Mouse (Mus musculus): Measurements from ENCODE around the gene Dgcr6. TPM values are rescaled to one million over a fixed set of nuclear protein-coding genes. Genes with fewer than 3 reads are reported as not detected.
A peak's percentile ranks its signal among the peaks of the same experiment; 100 is the strongest.

Dgcr6 gene
- polyA plus RNA-seq, 1 experiment, result 110 TPM

- no peak for TF ChIP-seq CTCF (IDR thresholded peaks at IDR 0.05; ENCODE audit: borderline replicate concordance, extremely low read depth, insufficient read depth, insufficient read length)
- DNase-seq (ENCODE audit: low read depth), result no peak
These were observed 7.7 kb upstream of the Dgcr6 start for GRCm38 (mm10) chr16:18044991-18045390.

DNA sequence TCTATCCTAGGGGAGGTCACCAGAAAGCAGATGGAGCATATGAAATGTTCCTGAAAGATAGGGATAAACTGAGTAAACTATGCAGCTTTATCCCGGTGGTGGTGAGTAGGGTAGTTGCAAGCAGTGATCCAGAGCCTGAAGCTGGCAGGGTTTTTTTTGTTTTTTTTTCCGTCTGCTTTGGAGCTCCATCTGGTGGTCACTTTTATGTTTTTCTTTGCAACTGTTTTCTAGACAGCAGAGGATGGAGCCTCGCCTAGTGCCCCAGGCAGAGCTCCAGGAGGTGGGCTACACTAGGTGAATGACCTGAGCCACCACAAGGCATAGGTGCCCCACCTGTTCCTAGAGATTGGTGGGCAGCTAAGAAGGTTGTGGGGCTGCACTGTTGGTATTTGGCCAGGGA, 5.0 kb upstream of the Dgcr6 start:
- TF ChIP-seq POLR2A (IDR thresholded peaks at IDR 0.05; ENCODE audit: borderline replicate concordance, extremely low read depth, insufficient read depth, insufficient read length, poor library complexity, severe bottlenecking), result no peak
- TF ChIP-seq CTCF (IDR thresholded peaks at IDR 0.05; ENCODE audit: borderline replicate concordance, extremely low read depth, insufficient read depth, insufficient read length), result peak; percentile 68
- peak; percentile 79 for DNase-seq (ENCODE audit: low read depth)

DNA sequence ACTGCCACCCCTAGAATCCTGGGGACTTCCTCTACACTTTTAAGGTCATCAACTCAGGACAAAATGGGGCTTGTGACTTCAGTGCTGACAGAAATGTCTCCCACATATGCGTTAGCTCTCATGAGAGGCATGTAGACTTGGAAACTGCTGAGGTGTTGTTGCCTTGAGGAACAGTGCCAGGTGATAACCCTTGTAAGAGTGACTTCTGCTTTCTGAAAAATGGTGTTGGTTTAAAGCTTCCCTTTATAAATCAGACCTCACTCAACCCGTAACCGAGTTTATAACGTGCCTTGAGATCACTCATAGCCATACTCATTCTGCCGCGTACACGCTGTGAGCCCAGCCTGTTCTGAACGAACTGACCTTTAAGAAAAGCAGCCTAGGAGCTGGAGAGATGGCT, 4.6 kb upstream of the Dgcr6 start:
- no peak for DNase-seq (ENCODE audit: low read depth)
- TF ChIP-seq CTCF (IDR thresholded peaks at IDR 0.05; ENCODE audit: borderline replicate concordance, extremely low read depth, insufficient read depth, insufficient read length) (no peak), POLR2A (IDR thresholded peaks at IDR 0.05; ENCODE audit: borderline replicate concordance, extremely low read depth, insufficient read depth, insufficient read length, poor library complexity, severe bottlenecking) (no peak)

GRCm38 (mm10) chr16:18052322-18052721, 338 bp upstream of the Dgcr6 start:
- DNase-seq (ENCODE audit: low read depth), result no peak
- no peak for TF ChIP-seq CTCF (IDR thresholded peaks at IDR 0.05; ENCODE audit: borderline replicate concordance, extremely low read depth, insufficient read depth, insufficient read length)
- no peak for TF ChIP-seq POLR2A (IDR thresholded peaks at IDR 0.05; ENCODE audit: borderline replicate concordance, extremely low read depth, insufficient read depth, insufficient read length, poor library complexity, severe bottlenecking)

- no peak for TF ChIP-seq CTCF (IDR thresholded peaks at IDR 0.05; ENCODE audit: borderline replicate concordance, extremely low read depth, insufficient read depth, insufficient read length)
- no peak for TF ChIP-seq POLR2A (IDR thresholded peaks at IDR 0.05; ENCODE audit: borderline replicate concordance, extremely low read depth, insufficient read depth, insufficient read length, poor library complexity, severe bottlenecking)
- DNase-seq (ENCODE audit: low read depth), result no peak
These were observed 3.6 kb downstream of the Dgcr6 start for GRCm38 (mm10) chr16:18056215-18056614.

- peak; percentile 12 for DNase-seq (ENCODE audit: low read depth)
- TF ChIP-seq POLR2A (IDR thresholded peaks at IDR 0.05; ENCODE audit: borderline replicate concordance, extremely low read depth, insufficient read depth, insufficient read length, poor library complexity, severe bottlenecking) (no peak), CTCF (IDR thresholded peaks at IDR 0.05; ENCODE audit: borderline replicate concordance, extremely low read depth, insufficient read depth, insufficient read length) (no peak)
These were observed 5.7 kb downstream of the Dgcr6 start for GRCm38 (mm10) chr16:18058331-18058731.

DNA sequence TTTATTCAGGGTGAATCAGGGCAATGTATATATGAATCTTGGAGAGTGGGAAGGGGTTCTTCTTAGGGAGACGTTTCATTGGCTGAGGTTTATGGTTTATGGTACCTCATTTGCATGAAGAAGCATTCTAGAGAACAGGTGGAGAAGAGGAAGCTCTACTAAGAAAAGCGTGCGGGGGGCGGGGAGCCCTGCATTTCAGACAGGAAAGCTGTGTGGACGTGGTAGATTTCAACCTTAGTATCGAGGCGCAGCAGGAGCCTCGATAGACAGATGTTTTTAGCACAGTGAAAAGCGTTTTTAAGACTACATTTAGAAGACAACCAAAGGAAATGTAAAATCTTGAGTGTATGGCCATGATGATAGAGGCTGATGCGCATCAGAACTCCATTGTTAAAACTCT, 6.6 kb downstream of the Dgcr6 start:
- TF ChIP-seq POLR2A (IDR thresholded peaks at IDR 0.05; ENCODE audit: borderline replicate concordance, extremely low read depth, insufficient read depth, insufficient read length, poor library complexity, severe bottlenecking), result no peak
- no peak for TF ChIP-seq CTCF (IDR thresholded peaks at IDR 0.05; ENCODE audit: borderline replicate concordance, extremely low read depth, insufficient read depth, insufficient read length)
- DNase-seq (ENCODE audit: low read depth), result no peak

DNA sequence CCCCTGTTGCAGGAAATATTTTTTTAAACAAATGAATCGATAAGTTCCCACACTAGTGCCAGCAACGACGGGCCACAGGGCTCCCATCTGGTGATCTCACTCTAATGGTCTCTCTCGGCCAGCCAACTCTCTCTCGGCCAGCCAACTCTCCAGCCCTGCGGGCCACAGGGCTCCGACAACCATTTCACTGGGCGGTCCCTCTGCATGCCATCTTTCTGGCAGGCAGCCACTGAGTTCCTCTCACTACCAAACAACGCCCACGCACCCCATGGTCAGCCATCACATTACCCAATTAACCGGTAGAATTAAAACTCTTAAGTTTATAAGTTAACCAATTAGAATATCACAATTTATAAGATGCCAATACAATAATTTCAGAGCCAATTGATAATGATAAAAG, 8.5 kb downstream of the Dgcr6 start:
- no peak for DNase-seq (ENCODE audit: low read depth)
- TF ChIP-seq CTCF (IDR thresholded peaks at IDR 0.05; ENCODE audit: borderline replicate concordance, extremely low read depth, insufficient read depth, insufficient read length) (no peak), POLR2A (IDR thresholded peaks at IDR 0.05; ENCODE audit: borderline replicate concordance, extremely low read depth, insufficient read depth, insufficient read length, poor library complexity, severe bottlenecking) (no peak)

DNA sequence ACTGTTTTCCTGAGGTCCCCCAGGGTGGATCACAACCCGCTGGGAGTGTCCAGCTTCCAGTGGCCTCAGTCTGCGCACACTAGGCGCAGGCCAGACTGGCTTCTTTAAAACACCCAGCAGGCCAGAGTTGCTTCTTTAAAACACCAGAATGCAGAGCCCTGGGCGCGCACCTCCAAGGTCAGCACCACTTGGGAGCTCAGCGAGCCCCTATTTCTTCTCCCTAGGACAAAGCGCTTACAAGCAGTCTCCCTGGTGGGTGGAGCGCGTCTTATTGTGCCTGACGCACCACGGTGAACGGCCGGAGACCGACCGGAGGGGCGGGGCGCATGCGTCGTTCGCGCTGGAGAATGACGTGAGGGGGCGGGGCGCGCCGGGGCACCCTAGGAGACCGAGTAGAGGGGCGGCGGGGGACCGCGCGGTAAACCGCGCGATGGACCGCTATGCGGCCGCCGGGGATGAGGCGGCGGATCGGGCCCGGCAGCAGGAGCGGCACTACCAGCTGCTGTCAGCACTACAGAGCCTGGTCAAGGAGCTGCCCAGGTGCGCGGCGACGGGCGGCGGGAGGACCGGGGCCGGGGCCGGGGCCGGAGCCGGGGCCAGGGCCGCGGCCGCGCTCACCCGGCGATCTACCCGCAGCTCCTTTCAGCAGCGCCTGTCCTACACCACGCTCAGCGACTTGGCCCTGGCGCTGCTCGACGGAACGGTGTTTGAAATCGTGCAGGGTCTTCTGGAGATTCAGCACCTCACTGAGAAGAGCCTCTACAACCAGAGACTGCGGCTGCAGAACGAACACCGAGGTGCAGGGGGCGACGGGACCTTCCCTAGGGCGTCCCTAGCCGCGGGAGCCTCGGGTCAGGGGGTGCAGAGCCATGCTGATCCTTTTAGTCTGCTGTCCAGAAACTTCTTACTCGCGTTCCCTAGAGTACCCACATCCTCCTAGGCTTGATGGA, 13.7 kb downstream of the Dgcr6 start:
- peak; percentile 98 for DNase-seq (ENCODE audit: low read depth)
- peak; percentile 86 for TF ChIP-seq POLR2A (IDR thresholded peaks at IDR 0.05; ENCODE audit: borderline replicate concordance, extremely low read depth, insufficient read depth, insufficient read length, poor library complexity, severe bottlenecking)
- no peak for TF ChIP-seq CTCF (IDR thresholded peaks at IDR 0.05; ENCODE audit: borderline replicate concordance, extremely low read depth, insufficient read depth, insufficient read length)

GRCm38 (mm10) chr16:18068653-18069376, 16.2 kb downstream of the Dgcr6 start:
- TF ChIP-seq CTCF (IDR thresholded peaks at IDR 0.05; ENCODE audit: borderline replicate concordance, extremely low read depth, insufficient read depth, insufficient read length) (no peak), POLR2A (IDR thresholded peaks at IDR 0.05; ENCODE audit: borderline replicate concordance, extremely low read depth, insufficient read depth, insufficient read length, poor library complexity, severe bottlenecking) (no peak)
- no peak for DNase-seq (ENCODE audit: low read depth)

DNA sequence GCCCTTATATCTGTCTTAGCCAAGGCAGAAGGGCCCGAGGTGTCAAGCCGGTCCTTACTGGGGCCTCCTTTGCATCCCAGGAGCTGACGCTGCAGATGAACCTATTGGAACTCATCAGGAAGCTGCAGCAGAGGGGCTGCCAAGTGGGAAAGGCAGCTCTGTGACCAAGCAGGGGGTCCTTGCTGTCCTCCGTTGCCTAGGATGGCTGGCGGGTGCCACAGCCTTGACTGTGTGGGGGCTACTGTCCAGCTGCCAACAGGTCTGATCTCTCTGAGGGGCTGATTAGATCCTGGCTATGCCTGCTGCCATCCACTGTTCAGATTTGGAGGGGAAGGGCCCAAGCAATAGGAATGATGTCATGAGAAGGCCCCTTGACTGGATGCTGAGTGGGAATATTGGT, 18.1 kb downstream of the Dgcr6 start:
- no peak for DNase-seq (ENCODE audit: low read depth)

More for the DNA sequence above, 18.1 kb downstream of the Dgcr6 start:
- TF ChIP-seq CTCF (IDR thresholded peaks at IDR 0.05; ENCODE audit: borderline replicate concordance, extremely low read depth, insufficient read depth, insufficient read length) (no peak), POLR2A (IDR thresholded peaks at IDR 0.05; ENCODE audit: borderline replicate concordance, extremely low read depth, insufficient read depth, insufficient read length, poor library complexity, severe bottlenecking) (no peak)
